Mouse (Mus musculus) myocyte (in vitro differentiated cells): ENCODE data around the gene Hapln2. TPM values are rescaled to one million over a fixed set of nuclear protein-coding genes. Genes with fewer than 3 reads are reported as not detected.

Experiments used
- H3K27me3 ChIP-seq: one replicate; pipeline ENCODE4 v1.6.1; 2011; ENCODE audit not compliant: control insufficient read depth, insufficient read depth, insufficient read length
- H3K36me3 ChIP-seq: one replicate; pipeline ENCODE4 v1.6.1; 2011; ENCODE audit not compliant: control insufficient read depth, insufficient read depth
- H3K4me2 ChIP-seq: one replicate; pipeline ENCODE4 v1.6.1; 2011; ENCODE audit warnings: low read depth, control low read depth
- H3K4me3 ChIP-seq: one replicate; pipeline ENCODE4 v1.5.1; 2011; ENCODE audit warnings: mild to moderate bottlenecking, control low read depth, moderate library complexity
- H3K79me2 ChIP-seq: one replicate; pipeline ENCODE4 v1.6.1; 2011; ENCODE audit not compliant: control insufficient read depth, insufficient read depth
- H3ac ChIP-seq: one replicate; pipeline ENCODE4 v1.6.1; 2011; ENCODE audit not compliant: control insufficient read depth, insufficient read length
- CEBPB ChIP-seq: IDR thresholded peaks from 2 replicates; pipeline ENCODE4 v1.6.1; 2011; ENCODE audit warnings: mild to moderate bottlenecking, moderate library complexity; ENCODE audit not compliant: poor library complexity, insufficient read depth, severe bottlenecking
- MAX ChIP-seq: IDR thresholded peaks from one replicate; pipeline ENCODE4 v1.6.1; 2011; ENCODE audit warnings: low read depth, mild to moderate bottlenecking, control low read depth
- MYOD1 ChIP-seq, 3 experiments: IDR thresholded peaks; one replicate each; pipeline ENCODE4 v1.6.1; 2011; ENCODE audit warnings: control low read depth in 2 of 3, low read depth in 2 of 3, mild to moderate bottlenecking in 2 of 3, moderate library complexity in 1 of 3; ENCODE audit not compliant: insufficient read length in 2 of 3, control insufficient read depth in 1 of 3
- MYOG ChIP-seq, 3 experiments: IDR thresholded peaks; one replicate each; pipeline ENCODE4 v1.6.1; 2011; ENCODE audit warnings: control low read depth in 2 of 3, low read depth in 2 of 3, mild to moderate bottlenecking in 2 of 3; ENCODE audit not compliant: insufficient read length in 2 of 3, control insufficient read depth in 1 of 3, insufficient read depth in 1 of 3
- POLR2A ChIP-seq: IDR thresholded peaks from one replicate; pipeline ENCODE4 v1.6.1; 2011; ENCODE audit warnings: low read depth, mild to moderate bottlenecking, control low read depth, moderate library complexity; ENCODE audit not compliant: insufficient read length
- POLR2AphosphoS2 ChIP-seq: IDR thresholded peaks from one replicate; pipeline ENCODE4 v1.6.1; 2011; ENCODE audit warnings: low read depth, control low read depth; ENCODE audit not compliant: insufficient read length
- REST ChIP-seq: IDR thresholded peaks from one replicate; pipeline ENCODE4 v1.6.1; 2011; ENCODE audit warnings: mild to moderate bottlenecking, control low read depth, moderate library complexity; ENCODE audit not compliant: insufficient read depth, insufficient read length
- SRF ChIP-seq: IDR thresholded peaks from one replicate; pipeline ENCODE4 v1.6.1; 2011; ENCODE audit warnings: low read depth; ENCODE audit not compliant: control insufficient read depth, insufficient read length
- TCF12 ChIP-seq: IDR thresholded peaks from one replicate; pipeline ENCODE4 v1.6.1; 2011; ENCODE audit warnings: mild to moderate bottlenecking, control low read depth; ENCODE audit not compliant: poor library complexity, insufficient read depth, severe bottlenecking
- TCF3 ChIP-seq: IDR thresholded peaks from one replicate; pipeline ENCODE4 v1.6.1; 2011; ENCODE audit warnings: low read depth, control low read depth; ENCODE audit not compliant: insufficient read length
- USF1 ChIP-seq: IDR thresholded peaks from one replicate; pipeline ENCODE4 v1.6.1; 2011; ENCODE audit warnings: low read depth, mild to moderate bottlenecking, control low read depth, moderate library complexity
- polyA plus RNA-seq: library from polyadenylated mRNA; unstranded; fragments of >200 nt; fragmentation: generic; extraction: Trizol; gene quantifications from one replicate; pipeline ENCODE4 v1.2.1, GENCODE M21; 2012; ENCODE audit warnings: missing spikeins

Gene Hapln2
- polyA plus RNA-seq, 1 experiment: not detected

DNA sequence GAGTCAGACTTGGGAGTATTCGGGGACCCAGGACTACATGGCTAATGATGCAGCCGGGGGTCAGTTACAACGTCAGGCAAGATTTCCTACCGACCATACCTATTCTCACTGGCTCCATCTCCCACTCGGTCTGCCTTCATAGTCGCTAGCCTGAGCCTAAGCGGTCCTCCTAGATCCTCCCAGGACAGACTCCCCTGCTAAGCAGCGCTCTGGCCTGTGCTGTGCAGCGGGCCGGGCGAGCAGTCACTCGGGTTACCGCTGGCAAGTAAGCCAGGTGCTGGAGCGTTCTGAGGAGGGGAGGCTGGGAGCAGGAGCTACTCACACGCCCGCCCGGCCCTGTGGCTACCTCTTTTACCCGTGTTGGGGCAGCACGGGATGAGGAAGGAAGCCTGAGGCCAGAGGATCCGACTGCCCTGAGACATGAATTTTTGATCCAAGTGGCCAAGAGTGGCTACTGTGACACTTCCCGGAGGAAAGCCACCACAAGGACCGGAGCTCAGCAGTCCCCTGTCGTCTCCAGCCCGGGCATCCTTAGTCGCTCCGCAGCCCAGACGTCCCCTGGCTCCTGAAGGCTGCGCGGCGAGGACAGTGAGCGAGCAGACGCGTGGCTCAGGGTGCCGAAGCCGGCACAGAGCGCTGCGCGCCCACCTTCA lies 28.0 kb downstream of the Hapln2 start:
- no peak for TF ChIP-seq POLR2AphosphoS2
- no peak for TF ChIP-seq USF1
- TF ChIP-seq SRF: no peak
- TF ChIP-seq TCF3: no peak
- no peak for TF ChIP-seq MAX
- H3K4me2 ChIP-seq: no peak overlapping the region
- H3K36me3 ChIP-seq: no peaks in the 10 kb centered on the region
- H3K4me3 ChIP-seq: no peak overlapping the region
- no peak overlapping the region for H3ac ChIP-seq
- no peaks in the 10 kb centered on the region for H3K79me2 ChIP-seq
- peaks cover 89% of the 10 kb centered on the region for H3K27me3 ChIP-seq

DNA sequence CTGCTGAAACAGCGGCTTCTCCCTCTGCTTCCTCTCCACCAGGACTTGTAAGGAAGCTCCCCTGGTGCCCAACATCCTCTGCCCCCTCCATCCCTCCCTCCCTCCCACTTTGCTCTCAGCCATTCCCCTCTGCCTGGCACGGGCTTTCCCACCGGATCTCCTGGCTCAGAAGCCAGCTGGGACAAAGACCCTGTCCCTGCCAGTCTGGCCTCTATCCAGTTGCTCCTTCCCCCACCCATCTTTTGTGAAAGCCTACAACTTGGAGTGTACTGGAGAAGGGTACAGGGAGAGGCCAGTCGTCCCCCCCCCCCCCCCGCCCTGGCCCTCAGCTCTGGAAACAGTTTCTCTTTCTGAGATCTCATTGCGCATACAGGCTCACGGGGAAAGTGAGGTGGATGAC lies 28.6 kb downstream of the Hapln2 start:
- Histone ChIP-seq H3ac (no peak overlapping the region), H3K79me2 (no peaks in the 10 kb centered on the region), H3K36me3 (no peaks in the 10 kb centered on the region), H3K4me2 (no peak overlapping the region), H3K27me3 (peaks cover 87% of the 10 kb centered on the region), H3K4me3 (no peak overlapping the region)
- no peak for TF ChIP-seq TCF12
- TF ChIP-seq CEBPB: no peak
- no peak for TF ChIP-seq MAX
- no peak for TF ChIP-seq REST
- no peak for TF ChIP-seq TCF3
- no peak for TF ChIP-seq SRF
- TF ChIP-seq POLR2A: no peak

- no peaks in the 10 kb centered on the region for H3K36me3 ChIP-seq
- peaks cover 74% of the 10 kb centered on the region for H3K27me3 ChIP-seq
- H3K4me2 ChIP-seq: no peak overlapping the region
- H3K79me2 ChIP-seq: no peaks in the 10 kb centered on the region
- no peak overlapping the region for H3ac ChIP-seq
- TF ChIP-seq REST: peak; percentile 65
- no peak for TF ChIP-seq POLR2AphosphoS2
- TF ChIP-seq MYOG (IDR thresholded peaks at IDR 0.05; ENCODE audit: control insufficient read depth in 1 of 3, insufficient read depth in 1 of 3, insufficient read length in 2 of 3, low read depth in 2 of 3): peak in 1 of 3 experiments; percentile 7
- no peak overlapping the region for H3K4me3 ChIP-seq
Measured at GRCm38 (mm10) chr3:87996971-87997614, 30.3 kb downstream of the Hapln2 start.

DNA sequence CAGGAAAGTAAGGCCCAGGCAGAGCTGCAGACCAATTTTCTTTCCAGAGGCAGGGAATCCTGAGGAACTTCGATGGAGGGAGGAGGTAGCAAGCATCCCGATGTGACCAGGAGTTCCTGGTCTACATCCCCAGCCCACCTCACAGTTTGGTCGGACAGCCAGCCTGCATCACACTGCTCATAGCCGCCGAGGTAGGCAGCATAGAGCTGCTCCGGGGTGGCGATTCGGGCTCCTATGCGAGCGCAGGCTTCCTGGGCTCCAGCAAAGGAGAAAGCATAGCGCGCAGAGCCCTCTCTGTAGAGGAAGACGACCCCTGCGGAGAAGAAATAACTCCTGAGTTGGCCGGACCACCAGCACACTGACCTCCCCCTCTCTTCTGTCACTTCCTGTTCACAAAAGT lies 31.0 kb downstream of the Hapln2 start:
- no peak overlapping the region for H3K4me3 ChIP-seq

GRCm38 (mm10) chr3:87995331-87995730 lies 32.1 kb downstream of the Hapln2 start:
- no peak overlapping the region for H3K4me2 ChIP-seq

More for the DNA sequence above, 31.0 kb downstream of the Hapln2 start:
- Histone ChIP-seq H3K27me3 (peaks cover 67% of the 10 kb centered on the region), H3K4me2 (no peak overlapping the region), H3ac (no peak overlapping the region), H3K79me2 (no peaks in the 10 kb centered on the region), H3K36me3 (no peaks in the 10 kb centered on the region)
- no peak for TF ChIP-seq REST
- no peak for TF ChIP-seq TCF3
- TF ChIP-seq USF1: no peak
- TF ChIP-seq POLR2AphosphoS2: no peak
- no peak for TF ChIP-seq CEBPB
- no peak for TF ChIP-seq TCF12
- no peak for TF ChIP-seq POLR2A

DNA sequence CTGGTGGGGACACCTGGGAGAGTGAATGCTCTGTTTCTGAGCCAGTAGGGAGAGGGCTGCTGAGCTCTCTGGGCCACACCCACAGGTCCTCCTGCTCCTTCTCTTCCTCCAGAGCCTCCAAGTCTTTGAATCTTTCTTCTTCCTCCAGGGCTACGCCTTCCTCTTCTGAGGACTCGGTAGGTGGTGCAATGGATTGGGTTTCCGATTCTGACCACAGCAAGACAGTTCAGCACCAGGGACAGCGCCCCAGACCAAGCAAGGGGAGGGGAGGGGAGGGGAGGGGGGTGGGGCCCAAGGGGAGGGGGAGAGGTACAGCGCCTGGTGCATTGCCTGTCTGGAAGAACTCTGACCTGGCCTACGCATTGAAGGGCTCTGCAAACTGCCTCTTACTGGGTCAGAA lies 33.9 kb downstream of the Hapln2 start:
- peaks cover 44% of the 10 kb centered on the region for H3K27me3 ChIP-seq
- H3K79me2 ChIP-seq: no peaks in the 10 kb centered on the region

More at GRCm38 (mm10) chr3:87995331-87995730, 32.1 kb downstream of the Hapln2 start:
- Histone ChIP-seq H3K36me3 (no peaks in the 10 kb centered on the region), H3K79me2 (no peaks in the 10 kb centered on the region), H3K27me3 (peaks cover 61% of the 10 kb centered on the region), H3K4me3 (no peak overlapping the region), H3ac (no peak overlapping the region)
- TF ChIP-seq MAX: no peak
- no peak for TF ChIP-seq POLR2A
- peak; percentile 29 for TF ChIP-seq POLR2AphosphoS2
- TF ChIP-seq TCF12: no peak
- no peak for TF ChIP-seq TCF3
- TF ChIP-seq MYOD1 (IDR thresholded peaks at IDR 0.05; ENCODE audit: control insufficient read depth in 1 of 3, insufficient read length in 2 of 3, low read depth in 2 of 3): peak in 1 of 3 experiments; percentile 3

More for the DNA sequence above, 33.9 kb downstream of the Hapln2 start:
- Histone ChIP-seq H3ac (no peak overlapping the region), H3K4me2 (no peak overlapping the region), H3K4me3 (no peak overlapping the region), H3K36me3 (no peaks in the 10 kb centered on the region)
- TF ChIP-seq SRF (no peak), REST (peak; percentile 84)
